Mouse (Mus musculus) 416B (cell line): ENCODE measurements at regions not wholly inside any gene's neighbourhood (a gene's known extent, or its start where the extent isn't known, plus 50 kb on each side); places are given as distances from the start of the nearest gene placed in this dataset.
"Not testable (repeated sequence)": the region's sequence is repeated elsewhere in the genome, so short reads cannot be mapped to it uniquely, and the experiment has no call there.

ENCODE experiments used
- DNase-seq: peaks from one replicate; pipeline ENCODE4 v3.0.0; 2011; ENCODE audit warnings: low read depth

- DNase-seq, result no peak
These were observed 125.1 kb upstream of the Cobl start for GRCm38 (mm10) chr11:12589757-12590373.

GRCm38 (mm10) chr11:12584851-12585680 is 120.3 kb upstream of the Cobl start:
- DNase-seq, result not testable (repeated sequence)

GRCm38 (mm10) chr11:12578999-12579576 is 114.3 kb upstream of the Cobl start:
- peak; percentile 29 for DNase-seq

- DNase-seq, result no peak
These were observed 94.9 kb upstream of the Cobl start for GRCm38 (mm10) chr11:12559663-12560062.

- peak; percentile 65 for DNase-seq
These were observed 94.4 kb upstream of the Cobl start for GRCm38 (mm10) chr11:12558995-12559633.

- peak; percentile 69 for DNase-seq
These were observed 93.4 kb upstream of the Cobl start for GRCm38 (mm10) chr11:12558176-12558575.

- DNase-seq, result no peak
These were observed 81.0 kb upstream of the Cobl start for GRCm38 (mm10) chr11:12545771-12546170.

GRCm38 (mm10) chr11:12543042-12543441 is 78.3 kb upstream of the Cobl start:
- peak; percentile 21 for DNase-seq

- DNase-seq, result peak; percentile 22
These were observed 75.6 kb upstream of the Cobl start for GRCm38 (mm10) chr11:12540333-12540870.

GRCm38 (mm10) chr11:12535063-12535462 is 70.3 kb upstream of the Cobl start:
- no peak for DNase-seq

GRCm38 (mm10) chr11:12532288-12532687 is 67.5 kb upstream of the Cobl start:
- DNase-seq, result peak; percentile 46

GRCm38 (mm10) chr11:12522063-12522462 is 57.3 kb upstream of the Cobl start:
- DNase-seq, result not testable (repeated sequence)

GRCm38 (mm10) chr11:12521286-12521685 is 56.5 kb upstream of the Cobl start:
- no peak for DNase-seq

GRCm38 (mm10) chr11:12516374-12516773 is 51.6 kb upstream of the Cobl start:
- no peak for DNase-seq
